Mouse (Mus musculus): Measurements from ENCODE around the gene Srp9.

Gene Srp9

DNA sequence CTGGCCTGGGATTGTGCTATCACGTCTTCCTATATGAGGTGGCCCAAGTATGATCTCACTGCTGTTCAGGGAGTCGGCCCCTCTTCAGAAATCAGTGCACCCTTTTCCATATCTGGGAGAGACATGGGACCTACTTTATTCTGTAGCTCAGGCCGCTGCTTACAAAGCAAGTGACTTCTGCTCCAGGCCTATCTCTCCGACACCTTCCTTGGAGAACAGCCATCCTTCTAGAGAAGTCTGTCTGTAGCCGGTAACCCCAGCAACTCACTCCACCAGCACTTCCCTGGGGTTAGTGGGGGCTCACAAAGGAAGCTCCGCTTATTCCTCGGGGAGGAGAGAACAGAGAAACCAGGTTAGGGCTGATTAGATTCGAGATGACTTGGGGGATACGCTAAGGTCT lies 17.3 kb upstream of the Srp9 start:
- DNase-seq, result no peak

DNA sequence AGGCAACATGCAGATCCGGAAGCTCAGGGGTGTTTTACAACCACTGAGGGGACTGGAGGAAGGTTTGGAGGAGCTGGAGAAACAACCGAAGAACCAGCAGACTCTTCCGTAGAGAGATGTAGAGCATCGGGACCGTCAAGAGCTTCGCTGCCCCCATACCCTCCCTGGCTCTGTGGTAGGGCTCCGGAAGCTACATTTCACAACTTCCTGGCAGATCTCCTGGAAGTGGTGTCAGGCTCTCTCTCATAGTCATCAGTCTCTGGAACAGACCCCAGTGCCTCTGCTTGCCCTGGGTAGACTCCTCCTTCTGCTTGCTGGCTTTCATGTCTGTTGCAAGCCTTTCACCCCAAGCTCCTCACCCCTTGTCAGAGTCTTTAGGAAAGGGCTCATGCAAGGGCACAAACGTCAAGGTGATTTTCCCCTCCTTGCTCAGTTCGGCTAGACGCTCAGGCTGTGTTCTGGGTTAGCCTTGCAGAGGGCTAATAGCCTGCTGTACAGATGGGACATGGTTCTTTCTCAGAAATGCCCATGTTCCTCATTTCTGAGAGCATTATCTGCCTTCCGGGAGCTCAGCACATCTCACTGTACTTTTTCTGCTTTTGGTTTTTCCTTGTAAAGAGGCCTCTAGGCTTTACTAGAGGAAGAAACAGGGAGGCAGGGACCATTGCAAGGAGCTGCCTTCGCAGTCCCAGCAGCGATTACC lies 16.0 kb upstream of the Srp9 start:
- DNase-seq, result no peak

DNA sequence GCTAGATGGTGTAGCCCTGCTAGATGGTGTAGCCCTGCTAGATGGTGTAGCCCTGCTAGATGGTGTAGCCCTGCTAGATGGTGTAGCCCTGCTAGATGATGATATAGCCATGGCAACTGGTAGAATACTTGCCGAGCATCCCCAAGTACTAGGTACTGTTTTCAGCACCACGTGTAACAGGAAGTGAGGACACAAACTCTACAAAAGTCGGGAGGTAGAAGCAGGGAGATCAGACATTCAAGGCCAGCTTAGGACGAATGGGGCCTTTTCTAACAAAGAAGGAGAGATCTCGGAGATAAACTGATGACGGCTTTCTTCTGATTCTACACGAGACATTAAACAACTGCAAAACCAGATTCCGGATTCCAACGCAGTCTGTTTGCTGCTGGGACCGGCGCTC lies 14.4 kb upstream of the Srp9 start:
- DNase-seq, result no peak

DNA sequence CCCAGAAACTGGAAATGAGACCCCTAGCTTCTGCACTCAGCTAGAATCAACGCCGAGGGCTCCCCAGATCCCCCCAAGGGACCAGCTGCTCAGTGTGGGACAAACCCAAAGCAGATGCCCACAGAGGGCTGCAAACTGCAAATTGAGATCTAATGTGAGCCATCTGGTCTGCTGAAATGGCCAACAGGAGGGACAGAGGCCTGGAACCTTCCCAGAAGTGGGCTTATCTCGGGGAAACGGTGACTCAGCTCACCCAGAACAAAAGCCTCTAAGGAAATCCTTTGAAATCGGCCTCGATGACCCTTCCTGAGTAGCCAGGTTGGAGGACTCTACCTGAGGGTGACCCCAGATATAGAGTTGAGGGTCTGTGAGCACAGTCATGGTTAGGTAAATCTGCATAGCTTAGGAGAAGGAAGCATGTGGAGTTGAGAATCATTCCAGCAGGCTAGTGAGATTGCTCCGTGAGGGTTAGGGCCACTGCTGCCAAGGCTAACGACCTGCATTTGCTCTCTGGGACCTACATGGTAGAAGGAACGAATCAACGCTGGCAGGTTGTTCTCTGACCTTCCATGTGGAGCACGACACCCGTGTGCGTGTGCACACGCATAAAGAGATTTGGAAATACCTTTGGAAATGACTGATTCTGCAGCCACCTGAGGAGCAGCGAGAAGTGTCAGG lies 13.7 kb upstream of the Srp9 start:
- no peak for DNase-seq

- no peak for DNase-seq
Measured at GRCm38 (mm10) chr1:182111386-182112317, 12.9 kb upstream of the Srp9 start.

DNA sequence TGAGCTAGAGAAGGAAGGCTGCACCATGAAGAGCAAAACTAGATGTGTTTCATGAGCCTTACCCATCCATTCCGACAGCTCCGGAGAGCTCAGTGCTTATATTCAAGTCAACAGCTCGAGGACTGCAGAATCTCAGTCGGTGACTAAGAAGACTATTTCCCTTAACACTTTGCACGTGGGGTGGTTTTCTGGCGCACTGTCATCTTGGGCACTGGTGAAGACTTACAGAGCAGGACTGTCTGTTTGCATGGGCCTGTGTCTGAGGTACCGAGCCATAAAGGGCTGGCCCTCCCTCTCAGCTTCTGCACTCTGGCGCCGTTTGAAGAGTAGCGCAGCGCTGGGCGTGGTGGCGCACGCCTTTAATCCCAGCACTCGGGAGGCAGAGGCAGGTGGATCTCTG lies 12.2 kb upstream of the Srp9 start:
- DNase-seq, result no peak

DNA sequence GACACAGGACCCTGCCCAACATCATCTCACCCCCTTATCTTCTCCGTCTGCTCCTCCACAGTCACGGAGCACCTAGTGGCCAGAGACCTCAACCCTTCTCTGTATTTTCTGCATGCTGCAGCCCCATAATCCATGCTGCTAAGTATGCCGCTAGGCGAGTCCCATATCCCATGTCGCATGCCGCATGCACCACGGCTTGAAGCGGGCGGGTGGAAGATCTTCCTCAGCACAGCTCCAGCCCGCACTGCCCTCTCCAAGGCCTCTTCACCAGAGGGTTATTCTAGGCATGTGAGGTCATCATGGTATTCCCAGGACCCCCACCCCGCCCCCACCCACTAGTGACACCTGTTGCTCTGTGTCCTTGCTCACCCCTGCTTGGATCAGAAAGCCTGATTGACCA lies 11.4 kb upstream of the Srp9 start:
- no peak for DNase-seq

GRCm38 (mm10) chr1:182113587-182114500 lies 10.7 kb upstream of the Srp9 start:
- DNase-seq, result peak; percentile 72

GRCm38 (mm10) chr1:182115197-182115596 lies 9.3 kb upstream of the Srp9 start:
- DNase-seq, result peak; percentile 59

- peak; percentile 69 for DNase-seq
Measured at GRCm38 (mm10) chr1:182115651-182116408, 8.7 kb upstream of the Srp9 start.

DNA sequence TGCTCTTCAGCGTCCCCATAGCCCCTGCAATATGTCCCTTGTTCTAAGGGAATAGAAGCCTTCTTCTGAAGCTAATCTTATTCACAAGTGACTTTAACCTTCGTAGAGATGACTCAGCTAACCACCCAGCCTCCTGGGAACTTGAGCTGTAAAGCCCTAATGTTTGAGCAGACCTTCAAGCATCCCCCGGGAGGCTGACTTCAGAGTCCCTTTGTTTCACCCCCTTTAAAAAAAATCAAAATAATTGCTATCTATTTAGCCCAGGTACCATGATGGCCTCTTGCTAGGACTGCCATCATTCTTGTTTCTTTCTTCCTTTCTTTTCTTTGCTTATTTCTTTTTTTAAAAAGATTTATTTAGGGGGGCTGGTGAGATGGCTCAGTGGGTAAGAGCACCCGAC lies 2.1 kb upstream of the Srp9 start:
- DNase-seq, result no peak

- DNase-seq, result peak; percentile 92
Measured at GRCm38 (mm10) chr1:182124924-182125368, 409 bp downstream of the Srp9 start.

DNA sequence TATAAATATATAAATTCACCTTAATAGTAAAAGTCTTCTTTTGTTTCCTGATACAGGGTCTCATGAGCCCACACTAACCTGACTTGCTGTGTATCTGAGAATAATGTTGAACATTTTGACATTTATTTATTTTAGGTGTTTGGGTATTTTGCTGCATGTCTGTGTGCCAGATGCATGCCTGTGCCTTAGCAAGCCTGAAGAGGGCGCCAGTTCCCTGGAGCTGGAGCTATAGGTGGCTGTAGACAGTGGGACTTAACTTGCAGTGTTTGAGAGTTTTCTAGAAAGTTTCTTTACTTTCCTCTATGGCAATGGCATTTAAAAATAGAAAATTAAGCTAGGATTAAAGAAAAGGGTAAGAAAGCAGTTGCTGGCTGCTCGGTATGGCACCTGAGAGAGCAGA lies 6.3 kb downstream of the Srp9 start:
- DNase-seq, result no peak

- peak; percentile 55 for DNase-seq
Measured at GRCm38 (mm10) chr1:182137204-182138125, 12.9 kb downstream of the Srp9 start.

DNA sequence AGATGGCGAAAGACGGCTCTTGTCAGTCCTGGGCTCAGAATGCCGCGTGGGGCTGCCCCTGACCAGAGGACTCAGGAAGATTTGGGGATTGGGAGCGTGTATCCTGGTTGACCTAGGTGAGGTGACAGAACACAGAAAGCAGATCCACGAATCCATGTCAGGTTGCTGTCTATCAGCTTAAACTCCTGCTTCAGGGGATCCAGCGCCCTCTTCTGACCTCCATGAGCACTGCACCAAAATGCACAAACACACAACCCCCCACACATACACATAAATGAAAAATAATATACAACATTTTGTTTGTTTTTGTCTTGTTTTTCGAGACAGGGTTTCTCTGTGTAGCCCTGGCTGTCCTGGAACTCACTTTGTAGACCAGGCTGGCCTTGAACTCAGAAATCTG lies 13.6 kb downstream of the Srp9 start:
- DNase-seq, result no peak

DNA sequence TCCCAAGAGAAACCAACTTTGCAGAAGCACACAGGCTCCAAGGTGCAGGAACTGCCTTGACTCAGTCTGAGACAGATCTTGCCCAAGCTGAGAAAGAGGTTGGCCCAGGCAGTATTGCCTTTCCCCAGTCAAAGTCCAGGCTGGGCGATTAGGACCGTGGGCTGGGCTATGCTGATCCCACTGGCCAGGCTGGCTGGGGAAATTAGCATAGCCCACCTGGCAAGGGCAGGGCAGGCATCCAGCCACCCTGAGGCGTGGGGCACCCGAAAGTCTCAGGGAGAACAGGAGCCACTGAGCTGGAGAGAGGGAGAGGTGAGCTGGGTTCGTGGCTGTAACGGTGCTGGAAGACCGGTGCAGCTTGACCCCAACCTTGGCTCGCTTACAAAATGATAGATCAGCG lies 15.4 kb downstream of the Srp9 start:
- no peak for DNase-seq

DNA sequence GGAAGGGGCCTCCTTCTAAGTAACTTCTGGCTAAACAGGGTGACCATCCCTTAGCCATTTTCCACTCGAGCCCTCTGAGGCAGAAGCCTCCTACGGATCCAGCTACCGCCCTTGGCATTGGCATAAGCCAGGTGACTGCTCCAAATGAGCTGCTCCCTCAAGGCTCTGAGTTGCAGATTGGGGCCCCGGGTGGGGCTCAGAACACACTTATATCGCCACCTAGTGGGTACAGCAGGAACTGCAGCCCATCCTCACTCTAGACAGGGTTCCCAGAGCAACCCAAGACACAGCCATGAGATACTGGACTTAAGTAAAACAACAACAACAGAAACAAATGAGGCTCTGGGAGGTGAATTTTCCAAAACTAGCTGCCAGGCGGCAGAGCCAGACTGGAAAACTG lies 15.8 kb downstream of the Srp9 start:
- peak; percentile 86 for DNase-seq

- DNase-seq, result no peak
Measured at GRCm38 (mm10) chr1:182142725-182143124, 18.2 kb downstream of the Srp9 start.

DNA sequence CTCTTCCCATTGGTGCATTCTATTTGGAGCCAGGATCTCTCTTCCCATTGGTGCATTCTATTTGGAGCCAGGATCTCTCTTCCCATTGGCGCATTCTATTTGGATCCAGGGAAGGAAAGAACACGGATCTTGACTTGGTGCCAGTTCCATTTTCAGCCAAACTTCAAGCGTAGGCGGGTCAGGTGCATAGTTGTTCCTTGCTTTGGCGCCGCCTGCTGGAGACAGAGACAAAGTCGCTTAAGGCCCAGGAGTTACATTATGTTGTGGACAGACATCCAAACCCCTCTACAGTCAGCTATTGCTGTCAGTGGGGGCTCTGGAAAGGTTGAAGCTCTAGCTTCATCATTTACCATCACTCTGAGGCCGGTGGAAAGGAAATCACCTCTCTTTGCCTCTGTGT lies 18.8 kb downstream of the Srp9 start:
- no peak for DNase-seq

DNA sequence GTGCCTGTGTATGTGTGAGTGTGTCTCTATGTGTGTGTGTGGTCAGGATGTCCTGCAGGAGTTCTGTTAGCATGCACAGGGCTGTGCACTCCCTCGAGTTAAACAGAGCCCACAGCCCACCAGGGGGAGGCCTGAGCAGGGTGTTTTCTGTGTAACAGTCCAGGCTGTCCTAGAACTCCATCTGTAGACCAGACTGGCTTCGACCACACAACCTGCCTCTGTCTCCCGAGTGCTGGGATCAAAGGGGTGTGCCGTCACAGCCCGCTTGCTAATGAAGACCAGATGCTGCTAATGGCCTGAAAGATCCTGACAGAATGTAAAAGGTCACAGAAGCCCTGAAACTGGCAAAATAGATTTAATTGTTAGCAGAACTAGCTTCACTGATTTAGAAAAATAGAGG lies 21.0 kb downstream of the Srp9 start:
- DNase-seq, result peak; percentile 76
